Mouse (Mus musculus) ES-E14 (cell line): ENCODE data around the gene Cyb5r1. TPM values are rescaled to one million over a fixed set of nuclear protein-coding genes. Genes with fewer than 3 reads are reported as not detected.

Experiments used
- DNase-seq: peaks from one replicate; pipeline ENCODE4 v3.0.0-alpha.2; 2013; ENCODE audit warnings: low read depth, low spot score
- H3K27ac ChIP-seq: 2 replicates; pipeline ENCODE4 v1.5.1; 2012; ENCODE audit warnings: low read depth, mild to moderate bottlenecking, low read length, moderate library complexity, mixed read lengths; ENCODE audit not compliant: poor library complexity, insufficient read depth, severe bottlenecking
- H3K36me3 ChIP-seq: 2 replicates; pipeline ENCODE4 v1.6.1; 2012; ENCODE audit warnings: mild to moderate bottlenecking, low read length, moderate library complexity, mixed read lengths; ENCODE audit not compliant: control insufficient read depth, poor library complexity, insufficient read depth, severe bottlenecking
- H3K4me1 ChIP-seq, 2 experiments: fragments of 150-350 bp in 1 of 2; sonication (generic) in 1 of 2; 2 replicates each; pipeline ENCODE4 v1.6.1; 2012; ENCODE audit warnings: low read length in 2 of 2, mild to moderate bottlenecking in 1 of 2, mixed read lengths in 1 of 2; ENCODE audit not compliant: control insufficient read depth in 2 of 2, insufficient read depth in 2 of 2, poor library complexity in 1 of 2
- H3K4me3 ChIP-seq, 2 experiments: fragments of 150-350 bp in 1 of 2; sonication (generic) in 1 of 2; 2 replicates each; pipeline ENCODE4 v1.5.1; 2012; ENCODE audit warnings: low read length in 2 of 2, low read depth in 1 of 2, mild to moderate bottlenecking in 1 of 2, mixed read lengths in 1 of 2; ENCODE audit not compliant: insufficient read depth in 1 of 2, poor library complexity in 1 of 2, severe bottlenecking in 1 of 2
- H3K9ac ChIP-seq: 2 replicates; pipeline ENCODE4 v1.6.1; 2012; ENCODE audit warnings: low read depth, mild to moderate bottlenecking, low read length, mixed read lengths; ENCODE audit not compliant: poor library complexity, insufficient read depth, severe bottlenecking
- H3K9me3 ChIP-seq: fragments of 150-350 bp; sonication (generic); 2 replicates; pipeline ENCODE4 v1.6.1; 2012; ENCODE audit warnings: low read depth, mild to moderate bottlenecking, low read length; ENCODE audit not compliant: control insufficient read depth, insufficient read depth
- CHD2 ChIP-seq: IDR thresholded peaks from 2 replicates; pipeline ENCODE4 v1.6.1; 2014; ENCODE audit warnings: mild to moderate bottlenecking, low read depth, low read length, inconsistent platforms
- HCFC1 ChIP-seq: IDR thresholded peaks from 2 replicates; pipeline ENCODE4 v1.6.1; 2012; ENCODE audit warnings: low read length, inconsistent platforms, borderline replicate concordance; ENCODE audit not compliant: insufficient read depth
- MAFK ChIP-seq: IDR thresholded peaks from 2 replicates; pipeline ENCODE4 v1.6.1; 2014; ENCODE audit warnings: mild to moderate bottlenecking, low read depth, low read length, inconsistent platforms; ENCODE audit not compliant: insufficient read depth
- ZC3H11A ChIP-seq: IDR thresholded peaks from 2 replicates; pipeline ENCODE4 v1.6.1; 2012; ENCODE audit warnings: low read depth, mild to moderate bottlenecking, inconsistent platforms, low read length, borderline replicate concordance
- ZNF384 ChIP-seq: IDR thresholded peaks from 2 replicates; pipeline ENCODE4 v1.6.1; 2012; ENCODE audit warnings: low read depth, low read length, inconsistent platforms
- in situ Hi-C, 2 experiments: fragments of 600-800 bp; cut with MboI; formaldehyde crosslinking; loops; one replicate each; pipeline ENCODE4 v1.15.1; 2025; ENCODE audit warnings: low sequenced_read_pairs in 2 of 2, inconsistent platforms in 1 of 2; ENCODE audit not compliant: unreplicated experiment in 2 of 2
- total RNA-seq: library from RNA; depleted of rRNA; stranded (reverse); fragments of 300-350 nt; gene quantifications from 2 replicates; pipeline ENCODE4 v1.2.3, GENCODE M21; 2012

Cyb5r1 gene
- total RNA-seq, 1 experiment, result 186 TPM

DNA sequence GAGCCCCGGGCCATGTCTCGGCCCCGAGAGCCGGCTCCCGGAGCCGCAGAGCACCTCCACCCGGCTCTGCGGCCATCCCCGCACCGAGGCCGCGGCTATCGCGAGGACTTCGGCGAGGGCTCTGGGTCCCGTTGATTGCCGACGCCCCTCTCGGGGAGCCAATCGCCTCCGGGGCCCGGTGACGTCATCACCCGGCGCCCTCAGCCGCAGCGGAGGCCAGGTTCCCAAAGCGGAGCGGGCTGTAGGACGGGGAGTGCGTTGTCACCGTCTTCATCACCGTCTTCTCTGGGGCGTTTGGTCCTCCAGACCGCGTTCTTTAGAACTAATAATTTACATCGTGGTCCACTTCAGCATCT is 43.5 kb upstream of the Cyb5r1 start, which contains the start of gene Tmem183a:
TSS of gene Tmem183a (minus strand) at position 123 of the 356 bp plus-strand sequence.
- peaks cover 14% of the 10 kb centered on the region for H3K36me3 ChIP-seq
- H3K4me1 ChIP-seq, result peaks cover 0 to 5% of the 10 kb centered on the region in 2 experiments; a peak in 1 of 4 replicates
- in situ Hi-C loops, result no loop called here

GRCm38 (mm10) chr1:134363194-134363593 is 42.2 kb upstream of the Cyb5r1 start:
- in situ Hi-C loops, result no loop called here
- no peak overlapping the region for H3K27ac ChIP-seq

More for the DNA sequence above, 43.5 kb upstream of the Cyb5r1 start, which contains the start of gene Tmem183a:
- peak within 1 kb of the TSS; percentile 96 for H3K9ac ChIP-seq
- H3K9me3 ChIP-seq, result no peaks in the 10 kb centered on the region
- TF ChIP-seq HCFC1, result peak; percentile 80; the same call in 1 of the 2 replicates
- TF ChIP-seq ZNF384, result no peak
- TF ChIP-seq CHD2, result peak; percentile 95
- peak within 1 kb of the TSS; percentile 92 to 93 for H3K4me3 ChIP-seq
- DNase-seq, result peak; percentile 85
- peak within 1 kb of the TSS; percentile 78 for H3K27ac ChIP-seq

DNA sequence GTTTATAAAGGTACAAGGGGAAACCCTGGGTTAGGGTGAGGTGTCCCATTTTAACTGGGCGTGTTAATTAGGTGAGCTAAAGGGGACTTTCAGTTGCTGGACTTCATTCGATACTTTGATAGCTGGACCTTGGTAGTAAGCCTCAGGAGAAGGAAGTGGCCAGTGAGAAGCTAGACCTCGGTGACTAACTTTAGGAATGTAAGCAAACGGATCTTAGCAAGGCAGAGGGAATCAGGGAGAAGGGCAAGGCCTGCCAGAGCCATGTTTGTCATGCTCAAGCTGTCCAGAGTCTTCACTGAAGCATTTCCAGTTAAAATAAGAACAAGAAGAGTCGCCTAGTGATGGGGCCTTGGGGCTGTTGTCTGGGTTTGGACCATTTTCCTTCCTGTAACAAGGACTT is 39.9 kb upstream of the Cyb5r1 start:
- H3K36me3 ChIP-seq, result no peaks in the 10 kb centered on the region
- H3K27ac ChIP-seq, result no peak overlapping the region
- no peak overlapping the region for H3K9ac ChIP-seq
- peaks cover 2% of the 10 kb centered on the region; the same call in 1 of the 2 replicates for H3K9me3 ChIP-seq
- H3K4me1 ChIP-seq, result peaks cover 0 to 3% of the 10 kb centered on the region in 2 experiments; a peak in 1 of 4 replicates
- in situ Hi-C loops, result no loop called here
- H3K4me3 ChIP-seq, result no peak overlapping the region
- DNase-seq, result no peak
- TF ChIP-seq MAFK, result no peak
- TF ChIP-seq ZC3H11A, result no peak
- no peak for TF ChIP-seq ZNF384
- no peak for TF ChIP-seq CHD2
- TF ChIP-seq HCFC1, result no peak

More at GRCm38 (mm10) chr1:134363194-134363593, 42.2 kb upstream of the Cyb5r1 start:
- peaks cover 0 to 5% of the 10 kb centered on the region in 2 experiments; a peak in 1 of 4 replicates for H3K4me1 ChIP-seq
- TF ChIP-seq ZNF384 (no peak), HCFC1 (no peak), CHD2 (no peak), ZC3H11A (no peak), MAFK (no peak)
- H3K36me3 ChIP-seq, result peaks cover 10% of the 10 kb centered on the region
- no peak overlapping the region for H3K4me3 ChIP-seq
- DNase-seq, result no peak
- H3K9me3 ChIP-seq, result no peaks in the 10 kb centered on the region
- H3K9ac ChIP-seq, result no peak overlapping the region

DNA sequence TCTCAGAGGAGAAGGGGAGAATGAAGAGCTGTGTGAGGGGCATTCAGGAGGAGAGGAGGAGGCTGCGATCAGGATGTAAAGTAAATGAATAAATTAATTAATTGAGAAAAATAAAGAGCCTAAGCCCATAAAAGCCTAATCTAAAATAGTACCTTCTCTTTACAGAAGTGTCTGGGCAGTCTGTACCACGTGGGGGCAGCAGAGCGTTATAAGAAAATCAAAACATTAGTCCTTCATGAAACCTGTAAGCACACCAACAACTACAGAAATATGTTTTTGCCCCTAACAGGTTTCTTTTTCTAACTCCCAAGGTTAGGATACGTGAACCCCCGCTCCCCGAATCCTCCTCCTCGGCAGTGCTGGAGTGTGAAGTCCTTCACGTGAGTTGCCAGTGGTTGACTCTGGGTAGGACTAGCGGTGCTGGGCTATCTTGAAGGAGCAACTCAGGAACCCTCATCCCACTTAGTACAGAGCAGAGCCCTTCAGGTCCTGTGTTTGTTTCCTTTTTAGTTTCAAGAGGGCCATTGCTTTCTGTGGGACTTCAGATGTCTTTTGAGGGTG is 36.5 kb upstream of the Cyb5r1 start:
- no peaks in the 10 kb centered on the region for H3K4me1 ChIP-seq
- no peak overlapping the region for H3K27ac ChIP-seq
- DNase-seq, result peak; percentile 54
- H3K9me3 ChIP-seq, result peaks cover 2% of the 10 kb centered on the region; the same call in 1 of the 2 replicates
- H3K36me3 ChIP-seq, result no peaks in the 10 kb centered on the region
- in situ Hi-C loops, result no loop called here
- TF ChIP-seq ZC3H11A (peak; percentile 64; the same call in 1 of the 2 replicates), CHD2 (no peak)
- no peak overlapping the region for H3K4me3 ChIP-seq
- H3K9ac ChIP-seq, result no peak overlapping the region

- H3K27ac ChIP-seq, result no peak overlapping the region
- H3K4me1 ChIP-seq, result no peaks in the 10 kb centered on the region
- no peak for DNase-seq
- no peaks in the 10 kb centered on the region for H3K36me3 ChIP-seq
- no peak overlapping the region for H3K4me3 ChIP-seq
- no peak overlapping the region for H3K9ac ChIP-seq
- in situ Hi-C loops, result no loop called here
- H3K9me3 ChIP-seq, result peaks cover 2% of the 10 kb centered on the region; the same call in 1 of the 2 replicates
- TF ChIP-seq ZC3H11A, result no peak
- no peak for TF ChIP-seq CHD2
- TF ChIP-seq MAFK, result no peak
- TF ChIP-seq ZNF384, result no peak
- no peak for TF ChIP-seq HCFC1
Measured at GRCm38 (mm10) chr1:134374124-134374523, 31.2 kb upstream of the Cyb5r1 start.
